Mouse (Mus musculus): ENCODE measurements around the gene Cdc7. TPM values are rescaled to one million over a fixed set of nuclear protein-coding genes. Genes with fewer than 3 reads are reported as not detected.

Cdc7 gene
- polyA plus RNA-seq, 1 experiment, result 17.1 TPM

DNA sequence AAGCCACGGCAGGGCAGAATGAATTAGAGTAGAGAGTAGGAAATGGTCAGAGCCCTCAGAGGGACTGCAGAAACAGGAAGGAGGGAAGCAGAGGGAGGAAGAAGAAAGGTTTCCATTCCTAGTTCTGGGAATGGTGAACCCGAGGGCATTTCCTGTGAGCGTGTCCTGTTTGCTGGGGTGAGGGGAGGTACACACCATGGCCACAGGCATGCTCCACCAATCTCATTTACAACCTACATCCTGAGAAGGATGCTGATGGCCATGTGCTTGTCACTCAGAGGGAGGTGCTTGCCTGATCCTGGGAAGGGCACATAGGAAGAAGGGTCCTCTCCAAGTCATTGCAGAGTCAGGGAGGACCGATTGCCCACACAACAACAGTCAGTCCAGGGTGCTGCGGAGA is 59.8 kb downstream of the Cdc7 start:
- no peak overlapping the region for H3K4me3 ChIP-seq (ENCODE audit: control insufficient read depth, low read depth, low read length)
- H3K36me3 ChIP-seq (ENCODE audit: control insufficient read depth, insufficient read depth, low read length), result no peaks in the 10 kb centered on the region
- TF ChIP-seq POLR2A (IDR thresholded peaks at IDR 0.05; ENCODE audit: control insufficient read depth, low read depth, low read length), result no peak
- H3K27me3 ChIP-seq (ENCODE audit: control insufficient read depth, insufficient read depth, low read length), result no peaks in the 10 kb centered on the region
- peaks cover 4% of the 10 kb centered on the region for H3K4me1 ChIP-seq (ENCODE audit: control insufficient read depth, insufficient read depth, low read length)
- H3K27ac ChIP-seq (ENCODE audit: control insufficient read depth, insufficient read depth, low read depth, low read length), result no peak overlapping the region

DNA sequence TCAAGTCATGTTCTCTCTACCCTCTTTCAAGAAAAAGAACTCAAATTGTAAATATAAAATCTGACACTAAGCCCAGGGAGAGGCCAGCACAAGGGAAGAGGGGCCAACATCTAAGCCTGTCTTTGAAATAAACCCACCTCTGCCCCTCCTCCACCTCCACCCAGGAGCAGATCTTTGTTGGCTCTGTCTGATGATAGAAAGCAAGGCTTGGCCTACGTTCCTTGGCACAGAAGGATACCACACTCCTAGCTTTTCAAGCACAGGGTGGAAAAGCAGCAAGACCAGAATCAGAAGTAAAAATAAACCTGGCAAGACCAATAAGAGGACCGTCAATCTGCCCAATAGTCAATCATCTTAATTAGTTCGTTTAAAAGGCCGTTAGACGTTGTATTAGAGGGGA is 61.2 kb downstream of the Cdc7 start:
- Histone ChIP-seq H3K4me3 (ENCODE audit: control insufficient read depth, low read depth, low read length) (no peak overlapping the region), H3K36me3 (ENCODE audit: control insufficient read depth, insufficient read depth, low read length) (no peaks in the 10 kb centered on the region), H3K27me3 (ENCODE audit: control insufficient read depth, insufficient read depth, low read length) (no peaks in the 10 kb centered on the region), H3K4me1 (ENCODE audit: control insufficient read depth, insufficient read depth, low read length) (no peaks in the 10 kb centered on the region; the same call in 1 of the 2 replicates), H3K27ac (ENCODE audit: control insufficient read depth, insufficient read depth, low read depth, low read length) (peak overlapping the region; percentile 11; the same call in 1 of the 2 replicates)
- TF ChIP-seq CTCF (IDR thresholded peaks at IDR 0.05; ENCODE audit: control insufficient read depth, insufficient read depth, insufficient replicate concordance, low read depth, low read length), result no peak
- no peak for TF ChIP-seq POLR2A (IDR thresholded peaks at IDR 0.05; ENCODE audit: control insufficient read depth, low read depth, low read length)

DNA sequence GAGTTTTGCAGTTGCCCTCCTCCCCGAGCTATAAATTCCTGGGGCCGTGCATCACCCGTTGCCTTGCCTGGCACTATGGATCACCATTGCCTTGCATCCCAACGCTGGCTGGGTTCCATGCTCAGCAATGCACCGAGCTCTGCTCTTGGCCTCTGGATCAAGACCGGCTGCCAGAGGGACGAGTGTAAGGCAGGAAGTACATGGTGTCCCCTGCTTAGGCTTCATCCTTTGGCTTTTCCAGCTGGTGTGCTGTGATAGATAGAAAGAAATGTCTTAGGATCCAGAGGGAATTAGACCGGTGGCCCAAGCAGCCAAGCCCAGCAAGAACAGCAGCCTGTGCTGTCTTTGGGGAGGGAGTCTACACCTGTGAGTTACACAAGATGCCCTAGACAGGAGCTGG is 61.7 kb downstream of the Cdc7 start:
- Histone ChIP-seq H3K4me3 (ENCODE audit: control insufficient read depth, low read depth, low read length) (no peak overlapping the region), H3K4me1 (ENCODE audit: control insufficient read depth, insufficient read depth, low read length) (no peaks in the 10 kb centered on the region; the same call in 1 of the 2 replicates), H3K36me3 (ENCODE audit: control insufficient read depth, insufficient read depth, low read length) (no peaks in the 10 kb centered on the region), H3K27me3 (ENCODE audit: control insufficient read depth, insufficient read depth, low read length) (no peaks in the 10 kb centered on the region), H3K27ac (ENCODE audit: control insufficient read depth, insufficient read depth, low read depth, low read length) (no peak overlapping the region)
- TF ChIP-seq POLR2A (IDR thresholded peaks at IDR 0.05; ENCODE audit: control insufficient read depth, low read depth, low read length), result no peak
- no peak for TF ChIP-seq CTCF (IDR thresholded peaks at IDR 0.05; ENCODE audit: control insufficient read depth, insufficient read depth, insufficient replicate concordance, low read depth, low read length)

DNA sequence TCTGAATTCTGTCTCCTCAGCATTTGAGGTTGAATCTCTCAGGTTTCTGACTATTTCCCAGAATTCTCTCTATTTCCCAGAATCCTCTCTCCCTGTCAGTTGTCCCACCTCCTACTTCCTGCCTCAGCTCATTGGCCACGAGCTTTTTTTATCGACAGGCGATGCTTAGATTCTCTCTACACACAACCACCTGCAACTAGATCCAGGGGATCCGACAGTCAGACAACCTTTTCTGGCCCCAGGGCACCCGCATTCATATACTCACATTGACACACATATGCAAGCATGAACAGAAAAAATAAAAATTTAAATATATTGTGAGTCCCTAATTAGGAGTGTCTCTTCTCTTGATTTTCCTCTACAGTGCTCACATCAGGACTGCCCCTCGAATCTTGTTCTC is 63.5 kb downstream of the Cdc7 start:
- TF ChIP-seq CTCF (IDR thresholded peaks at IDR 0.05; ENCODE audit: control insufficient read depth, insufficient read depth, insufficient replicate concordance, low read depth, low read length) (no peak), POLR2A (IDR thresholded peaks at IDR 0.05; ENCODE audit: control insufficient read depth, low read depth, low read length) (no peak)
- H3K36me3 ChIP-seq (ENCODE audit: control insufficient read depth, insufficient read depth, low read length), result no peaks in the 10 kb centered on the region
- no peak overlapping the region for H3K27ac ChIP-seq (ENCODE audit: control insufficient read depth, insufficient read depth, low read depth, low read length)
- no peaks in the 10 kb centered on the region; the same call in 1 of the 2 replicates for H3K4me1 ChIP-seq (ENCODE audit: control insufficient read depth, insufficient read depth, low read length)
- H3K27me3 ChIP-seq (ENCODE audit: control insufficient read depth, insufficient read depth, low read length), result no peaks in the 10 kb centered on the region
- H3K4me3 ChIP-seq (ENCODE audit: control insufficient read depth, low read depth, low read length), result no peak overlapping the region

DNA sequence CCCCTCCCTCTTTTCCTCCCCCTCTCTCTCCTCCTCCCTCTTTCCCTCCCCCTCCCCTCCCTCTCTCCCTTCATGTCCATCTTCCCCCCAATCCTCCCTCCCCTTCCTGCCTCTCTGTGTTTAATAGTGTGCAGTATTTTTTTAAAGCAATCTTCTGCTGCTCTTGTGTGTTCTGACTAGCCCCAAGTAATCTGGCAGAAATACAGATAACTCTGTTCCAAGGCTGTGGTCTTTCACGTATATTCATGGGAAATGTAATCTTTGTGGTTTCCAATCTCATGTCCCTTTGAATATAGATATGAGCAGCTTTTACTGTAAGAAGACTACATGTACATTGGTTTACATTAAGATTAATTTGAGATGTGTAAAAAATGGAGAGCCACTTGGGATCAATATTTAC is 64.4 kb downstream of the Cdc7 start:
- Histone ChIP-seq H3K4me3 (ENCODE audit: control insufficient read depth, low read depth, low read length) (no peak overlapping the region), H3K27ac (ENCODE audit: control insufficient read depth, insufficient read depth, low read depth, low read length) (no peak overlapping the region), H3K4me1 (ENCODE audit: control insufficient read depth, insufficient read depth, low read length) (no peaks in the 10 kb centered on the region; the same call in 1 of the 2 replicates), H3K36me3 (ENCODE audit: control insufficient read depth, insufficient read depth, low read length) (no peaks in the 10 kb centered on the region), H3K27me3 (ENCODE audit: control insufficient read depth, insufficient read depth, low read length) (no peaks in the 10 kb centered on the region)
- TF ChIP-seq POLR2A (IDR thresholded peaks at IDR 0.05; ENCODE audit: control insufficient read depth, low read depth, low read length) (no peak), CTCF (IDR thresholded peaks at IDR 0.05; ENCODE audit: control insufficient read depth, insufficient read depth, insufficient replicate concordance, low read depth, low read length) (no peak)

DNA sequence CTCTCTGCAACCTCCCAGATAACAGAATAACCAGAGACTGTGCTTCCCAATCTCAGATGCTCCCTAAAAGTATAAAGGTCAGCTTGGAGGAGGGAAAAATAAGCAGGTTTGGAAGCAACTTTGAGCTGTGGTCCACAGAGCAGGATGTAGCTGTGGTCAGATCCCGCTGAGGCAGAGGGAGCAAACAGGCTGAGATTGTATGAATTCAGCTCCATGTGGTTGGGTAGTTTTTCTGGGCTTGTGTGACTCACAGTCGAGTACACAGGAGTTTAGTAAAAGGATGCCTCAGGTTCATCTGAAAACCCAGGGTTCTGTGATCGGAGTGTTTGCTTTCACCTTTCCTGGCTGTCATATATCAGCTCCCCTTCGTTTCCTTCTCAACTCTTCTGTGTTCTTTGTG is 65.7 kb downstream of the Cdc7 start:
- no peak for TF ChIP-seq CTCF (IDR thresholded peaks at IDR 0.05; ENCODE audit: control insufficient read depth, insufficient read depth, insufficient replicate concordance, low read depth, low read length)
- TF ChIP-seq POLR2A (IDR thresholded peaks at IDR 0.05; ENCODE audit: control insufficient read depth, low read depth, low read length), result no peak
- H3K27me3 ChIP-seq (ENCODE audit: control insufficient read depth, insufficient read depth, low read length), result no peaks in the 10 kb centered on the region
- no peak overlapping the region for H3K4me3 ChIP-seq (ENCODE audit: control insufficient read depth, low read depth, low read length)
- H3K36me3 ChIP-seq (ENCODE audit: control insufficient read depth, insufficient read depth, low read length), result no peaks in the 10 kb centered on the region
- H3K4me1 ChIP-seq (ENCODE audit: control insufficient read depth, insufficient read depth, low read length), result no peaks in the 10 kb centered on the region; the same call in 1 of the 2 replicates
- no peak overlapping the region for H3K27ac ChIP-seq (ENCODE audit: control insufficient read depth, insufficient read depth, low read depth, low read length)

DNA sequence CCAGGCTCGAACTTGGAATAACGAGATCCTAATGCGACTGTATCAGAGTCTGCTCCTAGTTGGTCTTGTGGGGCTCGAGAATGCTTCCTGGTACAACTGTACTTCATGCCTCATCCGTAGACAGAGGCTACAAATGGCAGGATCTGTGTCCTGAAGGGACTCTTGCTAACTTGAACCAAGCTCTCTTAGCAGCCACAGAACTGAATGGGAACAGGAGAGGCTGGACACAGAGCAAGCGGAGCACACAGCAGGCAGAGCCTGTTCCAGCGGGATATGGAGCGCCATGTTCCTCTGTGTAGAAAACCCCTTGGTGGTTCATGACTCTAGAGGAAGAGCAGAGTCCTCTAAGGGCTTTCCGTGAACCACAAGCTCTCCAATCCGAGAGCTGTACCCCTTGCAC is 66.7 kb downstream of the Cdc7 start:
- H3K27me3 ChIP-seq (ENCODE audit: control insufficient read depth, insufficient read depth, low read length), result no peaks in the 10 kb centered on the region
- TF ChIP-seq CTCF (IDR thresholded peaks at IDR 0.05; ENCODE audit: control insufficient read depth, insufficient read depth, insufficient replicate concordance, low read depth, low read length) (no peak), POLR2A (IDR thresholded peaks at IDR 0.05; ENCODE audit: control insufficient read depth, low read depth, low read length) (no peak)
- H3K27ac ChIP-seq (ENCODE audit: control insufficient read depth, insufficient read depth, low read depth, low read length), result no peak overlapping the region

More for the DNA sequence above, 66.7 kb downstream of the Cdc7 start:
- no peak overlapping the region for H3K4me3 ChIP-seq (ENCODE audit: control insufficient read depth, low read depth, low read length)
- no peaks in the 10 kb centered on the region for H3K36me3 ChIP-seq (ENCODE audit: control insufficient read depth, insufficient read depth, low read length)
- H3K4me1 ChIP-seq (ENCODE audit: control insufficient read depth, insufficient read depth, low read length), result no peaks in the 10 kb centered on the region

Other genes starting within 250 kb of the Cdc7 start
- 6.7 and 8.9 TPM in 2 replicates for gene Hfm1, start 38.0 kb upstream of the Cdc7 start, polyA plus RNA-seq (2012; rRNA removed)

Measured in testis, adult 2 months (tissue).